Mouse (Mus musculus): ENCODE measurements around the gene Ulk3.

Gene Ulk3

GRCm38 (mm10) chr9:57589224-57590126 is at the start of gene Ulk3:
Gene Ulk3, plus strand, starts transcription at chr9:57589452.
- peak; percentile 75 for DNase-seq

DNA sequence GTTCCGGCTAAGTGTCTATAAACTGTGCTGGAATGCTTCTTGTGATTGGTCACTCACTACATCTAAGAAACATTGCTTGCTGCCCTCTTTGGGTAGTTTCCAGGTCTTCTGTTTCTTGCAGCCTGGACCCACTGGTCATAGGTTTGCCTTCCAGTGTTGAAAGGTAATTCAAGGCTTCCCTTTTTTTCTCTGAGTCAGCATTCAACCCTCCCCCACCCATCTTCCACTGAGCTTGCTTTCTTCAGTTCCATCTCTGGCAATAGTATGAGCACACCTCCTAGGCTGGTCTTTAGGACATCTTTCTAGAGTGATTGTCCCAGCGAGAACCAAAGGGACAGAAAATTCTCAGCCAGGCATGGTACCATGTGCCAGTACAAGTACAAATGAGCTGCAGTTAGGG is 49.7 kb upstream of the Ulk3 start:
- DNase-seq, result no peak

DNA sequence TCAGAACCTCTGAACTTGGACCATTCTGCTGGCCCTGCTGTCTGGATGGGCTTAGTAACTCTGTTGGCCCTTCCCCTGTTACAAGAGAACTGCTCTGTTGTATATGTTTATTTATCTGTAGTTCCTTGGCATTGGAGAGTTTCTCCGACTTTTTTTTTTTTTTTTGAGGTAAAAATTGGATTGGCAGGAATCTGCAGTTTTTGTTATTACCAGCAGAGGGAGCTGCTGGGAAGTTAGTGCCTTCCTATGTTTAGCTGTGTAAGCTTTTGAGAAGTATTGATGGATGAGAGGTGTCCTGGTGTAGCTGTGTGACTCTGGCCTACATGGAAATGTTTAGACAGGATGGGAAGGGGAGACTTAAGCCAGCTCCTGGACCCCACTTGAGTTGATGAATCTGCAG is 47.9 kb upstream of the Ulk3 start:
- DNase-seq, result peak; percentile 54

GRCm38 (mm10) chr9:57543951-57544350 is 45.3 kb upstream of the Ulk3 start:
- DNase-seq, result no peak

GRCm38 (mm10) chr9:57547287-57547686 is 42.0 kb upstream of the Ulk3 start:
- DNase-seq, result no peak

DNA sequence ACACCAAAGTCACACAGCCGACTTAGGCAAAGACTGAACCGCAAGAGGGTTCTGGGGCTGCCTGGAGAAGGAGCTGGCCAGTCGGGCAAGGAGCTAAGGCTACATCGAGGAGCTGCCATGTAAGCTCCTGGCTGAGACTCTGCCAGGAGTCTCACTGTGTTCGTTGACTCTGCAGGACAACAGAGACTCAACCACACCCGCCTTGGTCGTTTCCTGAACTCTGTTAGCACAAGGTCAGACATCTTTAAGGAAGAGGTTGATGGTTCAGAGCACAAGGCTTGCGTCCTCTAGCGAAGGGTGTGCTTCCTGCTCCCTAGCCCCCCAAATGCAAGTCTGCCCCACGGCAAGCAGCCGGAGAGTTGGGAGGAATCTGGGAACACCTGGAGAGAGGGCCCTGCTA is 41.4 kb upstream of the Ulk3 start:
- no peak for DNase-seq

GRCm38 (mm10) chr9:57549186-57549585 is 40.1 kb upstream of the Ulk3 start:
- DNase-seq, result no peak

GRCm38 (mm10) chr9:57550126-57550862 is 39.0 kb upstream of the Ulk3 start:
- no peak for DNase-seq

GRCm38 (mm10) chr9:57552139-57552887 is 36.9 kb upstream of the Ulk3 start, which contains the start of gene Mpi:
Gene Mpi, minus strand, starts transcription at chr9:57552763.
- DNase-seq, result peak; percentile 66

- no peak for DNase-seq
These were observed 36.1 kb upstream of the Ulk3 start for GRCm38 (mm10) chr9:57553119-57553518.

DNA sequence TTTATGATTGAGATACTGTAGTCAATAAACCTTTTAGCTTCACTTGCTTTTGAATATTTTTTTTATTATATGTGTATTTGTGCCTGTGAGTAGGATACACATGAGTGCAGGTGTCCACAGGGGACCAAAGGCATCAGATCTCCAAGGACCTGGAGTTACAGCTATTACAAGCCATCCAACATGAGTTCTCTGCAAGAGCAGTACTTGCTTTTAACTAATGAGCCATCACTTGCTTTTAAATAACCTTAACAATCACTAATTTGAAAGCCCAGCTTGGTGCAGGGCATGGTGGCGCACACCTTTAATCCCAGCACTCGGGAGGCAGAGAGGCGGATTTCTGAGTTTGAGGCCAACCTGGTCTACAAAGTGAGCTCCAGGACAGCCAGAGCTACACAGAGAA is 34.5 kb upstream of the Ulk3 start:
- DNase-seq, result no peak

GRCm38 (mm10) chr9:57557215-57557614 is 32.0 kb upstream of the Ulk3 start:
- DNase-seq, result no peak

DNA sequence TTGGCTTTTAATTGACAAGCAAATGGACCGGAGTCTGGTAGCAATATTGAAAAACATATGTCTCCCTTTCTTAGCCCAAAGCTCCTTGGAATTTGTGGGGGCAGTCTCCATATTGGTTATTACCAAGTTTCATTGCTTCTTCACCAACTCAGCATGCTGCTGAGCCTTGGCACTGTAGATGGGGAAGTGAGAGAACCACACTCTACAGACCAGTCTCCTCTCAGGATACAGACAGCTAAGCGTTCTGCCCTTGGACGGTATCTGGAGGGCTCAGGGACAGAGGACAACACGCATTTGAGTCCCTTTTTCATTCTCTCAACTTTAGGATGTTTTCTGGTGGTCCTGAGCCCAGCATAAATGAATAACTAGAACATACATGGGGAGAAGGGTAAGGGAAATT is 30.6 kb upstream of the Ulk3 start:
- DNase-seq, result no peak

- DNase-seq, result no peak
These were observed 29.7 kb upstream of the Ulk3 start for GRCm38 (mm10) chr9:57559568-57559967.

DNA sequence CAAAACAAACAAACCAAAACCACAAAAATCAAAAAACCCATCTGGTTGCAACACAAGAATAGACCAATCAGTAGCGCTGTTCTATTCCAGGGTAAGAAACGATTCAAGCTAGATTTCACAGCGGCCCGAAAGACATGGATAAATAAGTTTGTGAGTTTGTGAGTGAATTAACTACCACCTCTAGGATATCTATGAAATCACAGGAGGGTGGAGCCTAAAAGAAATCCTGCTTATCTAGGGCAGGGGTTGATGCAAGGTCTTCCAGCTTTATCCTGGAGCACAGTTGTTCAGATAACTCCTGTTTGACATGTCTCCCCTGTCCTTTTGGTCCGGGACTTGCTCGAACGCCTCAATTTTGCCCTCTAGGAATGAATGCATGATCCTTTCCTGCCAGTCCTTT is 29.0 kb upstream of the Ulk3 start:
- DNase-seq, result no peak

GRCm38 (mm10) chr9:57560861-57561710 is 28.2 kb upstream of the Ulk3 start, which contains the start of gene Scamp2:
Gene Scamp2, plus strand, starts transcription at chr9:57560943.
- peak; percentile 96 for DNase-seq

DNA sequence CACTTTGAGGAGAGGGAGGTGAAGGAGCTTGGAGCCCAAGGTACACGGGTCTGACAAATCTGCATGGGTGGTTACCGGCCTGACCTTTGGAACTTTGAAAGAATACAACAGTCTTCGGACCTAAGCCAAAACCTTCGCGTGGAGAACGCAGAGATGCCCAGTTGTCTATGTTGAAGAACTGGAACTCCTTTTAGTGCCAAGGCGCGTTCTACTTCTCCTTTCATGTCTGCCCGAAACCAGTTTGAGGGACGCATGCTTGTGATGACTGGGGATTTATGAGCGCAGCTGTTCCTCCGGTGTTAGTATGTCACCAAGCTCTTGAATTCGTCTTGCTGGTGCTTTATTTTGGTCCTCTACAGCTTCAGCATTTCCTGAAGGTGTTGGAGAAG is 27.5 kb upstream of the Ulk3 start:
- DNase-seq, result no peak

DNA sequence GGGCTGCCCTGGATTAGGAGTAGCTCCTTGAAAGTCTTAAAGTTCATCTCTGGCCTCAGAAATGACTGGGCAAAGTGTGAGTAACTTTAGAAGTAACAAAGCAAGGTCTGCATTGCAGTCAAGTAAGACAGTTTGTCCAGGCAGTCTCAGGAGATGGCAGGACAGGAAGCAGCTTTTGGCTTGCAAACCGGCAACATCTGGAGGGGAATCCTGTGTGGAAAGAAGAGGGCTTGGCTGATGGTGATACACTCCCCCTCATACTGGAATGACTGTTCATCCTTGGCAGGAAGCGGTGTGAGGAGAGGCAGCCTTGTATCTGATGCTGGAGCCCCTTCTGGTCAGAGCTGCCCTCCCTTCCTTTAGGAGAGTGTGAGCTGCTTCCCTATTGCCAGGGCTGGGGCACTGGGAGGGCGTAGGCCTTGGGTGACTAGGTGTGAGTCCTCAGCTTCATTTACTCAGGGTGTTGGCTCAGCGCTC is 26.3 kb upstream of the Ulk3 start:
- DNase-seq, result no peak

- DNase-seq, result no peak
These were observed 24.6 kb upstream of the Ulk3 start for GRCm38 (mm10) chr9:57564609-57565008.

GRCm38 (mm10) chr9:57565741-57566221 is 23.5 kb upstream of the Ulk3 start:
- no peak for DNase-seq

GRCm38 (mm10) chr9:57566846-57567245 is 22.4 kb upstream of the Ulk3 start:
- no peak for DNase-seq

- no peak for DNase-seq
These were observed 20.8 kb upstream of the Ulk3 start for GRCm38 (mm10) chr9:57568500-57568899.

Data from cerebellum, adult 8-10 months (tissue).